Mouse (Mus musculus) cerebellum, postnatal 14 days (tissue): ENCODE results near the gene Rab5c.

Source experiments
- DNase-seq, 2 experiments: peaks; one replicate each; pipeline ENCODE4 v3.0.0; 2021; ENCODE audit warnings: mixed read lengths in 2 of 2

The Rab5c gene

DNA sequence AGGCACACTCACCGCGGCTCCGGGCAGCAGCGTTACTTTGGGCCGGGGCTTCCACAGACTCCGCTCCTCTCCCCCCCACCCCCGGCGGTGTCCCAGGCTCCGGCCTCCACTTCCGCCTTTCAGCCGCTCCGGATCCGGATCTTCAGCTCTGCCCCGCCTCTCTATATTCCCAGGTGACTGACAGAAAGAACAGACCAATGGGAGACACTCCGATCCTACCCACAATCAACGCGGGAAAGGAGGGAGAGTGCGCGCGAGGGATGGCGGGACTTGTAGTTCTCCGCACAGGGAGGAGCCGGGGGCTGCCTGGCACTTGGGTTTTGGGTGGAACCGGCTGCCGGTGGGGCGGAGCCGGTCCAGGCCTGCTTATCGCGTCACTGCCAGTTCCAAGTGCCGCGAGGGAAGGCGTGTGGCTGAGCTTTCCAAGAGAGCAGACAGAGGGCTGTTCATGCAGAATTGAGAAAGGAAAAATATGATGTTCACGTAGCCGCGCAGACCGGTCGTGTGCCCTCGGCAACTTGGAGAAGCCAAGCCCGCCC, at the start of gene Rab5c:
Gene Rab5c, minus strand, starts transcription at position 150 of the 539 bp plus-strand sequence.
- peak; percentile 98 for DNase-seq

DNA sequence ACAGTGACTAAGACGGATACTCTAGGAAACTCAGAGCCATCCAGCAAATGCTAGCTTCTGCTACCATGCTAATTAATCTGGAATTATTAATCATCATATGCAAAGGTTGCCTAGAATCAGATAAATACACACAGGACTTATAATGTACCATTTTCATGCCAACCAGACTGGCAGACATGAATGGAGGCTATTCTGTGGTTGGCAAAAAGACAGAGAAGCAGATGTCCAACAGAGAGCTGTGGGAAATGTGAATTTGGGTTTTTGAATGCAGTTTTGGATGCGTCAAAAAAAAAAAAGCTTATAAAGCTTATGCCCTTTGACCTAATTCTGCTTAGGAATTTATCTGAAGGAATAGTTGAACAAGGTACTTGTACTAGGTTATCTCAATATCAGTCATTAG, 47.8 kb upstream of the Rab5c start:
- peak in 1 of 2 experiments; percentile 71 for DNase-seq

DNA sequence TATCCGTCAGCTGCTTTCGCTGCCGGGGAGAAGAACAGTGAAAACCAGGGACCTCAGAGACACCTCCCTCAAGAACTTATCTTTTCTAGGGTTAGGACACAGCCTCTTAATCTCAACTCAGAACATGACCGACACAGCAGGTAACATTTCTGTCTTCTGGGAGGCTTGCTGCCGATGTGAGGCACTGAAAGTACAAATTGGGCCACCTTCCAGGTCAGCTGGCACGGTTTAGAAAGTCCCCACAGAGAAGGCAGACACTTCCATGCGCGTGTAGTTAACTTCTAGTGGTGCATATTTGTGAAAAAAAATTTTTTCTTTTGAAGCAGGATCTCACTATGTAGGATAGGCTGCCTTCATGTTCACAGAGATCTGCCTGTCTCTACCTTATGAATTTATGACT, 46.3 kb upstream of the Rab5c start:
- peak; percentile 65 to 68 for DNase-seq

DNA sequence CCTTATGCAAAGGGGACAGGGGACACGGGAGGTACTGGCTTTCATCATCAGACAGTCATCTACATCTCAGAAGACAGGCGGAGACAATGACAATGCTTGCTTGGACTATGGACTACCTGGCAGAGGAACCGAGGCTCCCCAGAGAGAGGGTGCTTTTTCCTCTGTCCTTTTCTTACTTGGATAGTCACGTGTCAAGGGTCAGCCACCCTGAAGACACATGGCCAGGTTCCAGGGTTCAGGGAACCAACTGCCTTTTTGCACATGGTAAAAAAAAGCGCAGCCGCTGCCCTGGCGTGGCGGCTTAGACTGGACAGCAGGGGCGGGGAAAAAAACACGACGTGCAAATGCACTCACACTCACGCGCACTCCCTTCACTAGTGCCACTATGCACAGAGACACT, 44.6 kb upstream of the Rab5c start:
- no peak for DNase-seq

DNA sequence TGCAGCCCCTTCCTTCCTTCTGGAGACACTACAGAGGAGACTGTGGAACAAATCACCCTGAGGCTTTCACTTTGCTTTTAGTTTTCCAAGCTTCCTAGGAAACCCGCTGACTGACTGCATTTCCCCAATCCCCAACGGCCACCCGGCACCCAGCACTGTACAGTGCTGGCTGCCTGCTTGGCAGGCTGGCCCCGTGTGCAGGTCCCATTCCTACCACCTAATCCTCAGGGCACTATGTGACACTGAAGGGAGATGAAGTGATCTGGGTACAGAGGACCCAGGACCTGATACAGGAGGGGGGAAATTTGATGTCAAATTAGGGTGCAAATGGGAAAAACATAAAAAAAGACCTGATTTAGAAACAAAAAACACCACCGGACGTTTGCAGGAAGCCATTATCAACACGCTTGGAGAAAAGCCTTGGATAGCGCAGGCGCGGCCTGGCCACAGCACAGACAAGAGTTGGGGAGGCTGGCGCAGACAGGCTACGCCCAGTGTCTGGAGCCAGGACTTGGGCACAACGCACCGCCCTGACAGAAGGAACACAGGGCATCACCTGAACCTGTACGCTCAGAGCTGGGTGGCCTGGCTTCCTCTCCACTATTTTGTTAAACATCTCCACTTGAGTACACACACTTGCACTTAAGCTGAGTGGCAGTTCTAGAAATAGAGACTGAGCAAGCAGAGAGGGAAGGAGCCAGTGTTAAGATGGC, 43.9 kb upstream of the Rab5c start:
- no peak for DNase-seq

DNA sequence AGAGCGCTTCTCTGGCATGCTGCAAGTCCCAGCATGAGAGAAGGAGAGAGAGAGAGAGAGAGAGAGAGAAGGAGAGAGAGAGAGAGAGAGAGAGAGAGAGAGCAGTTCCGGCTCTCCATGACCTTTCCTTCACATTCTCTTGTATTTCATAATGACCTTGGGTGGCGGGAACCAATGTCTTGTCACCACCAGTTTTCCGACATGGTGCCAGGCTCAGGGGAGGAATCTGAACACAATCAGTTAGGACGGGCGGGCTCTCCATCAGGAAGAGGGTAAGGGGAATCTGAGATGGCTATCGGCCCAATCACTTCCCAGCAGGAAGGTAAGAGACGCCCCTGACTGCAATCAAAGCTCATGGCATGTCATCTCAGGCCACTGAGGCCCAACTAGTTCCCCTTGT, 42.2 kb upstream of the Rab5c start:
- DNase-seq: no peak

DNA sequence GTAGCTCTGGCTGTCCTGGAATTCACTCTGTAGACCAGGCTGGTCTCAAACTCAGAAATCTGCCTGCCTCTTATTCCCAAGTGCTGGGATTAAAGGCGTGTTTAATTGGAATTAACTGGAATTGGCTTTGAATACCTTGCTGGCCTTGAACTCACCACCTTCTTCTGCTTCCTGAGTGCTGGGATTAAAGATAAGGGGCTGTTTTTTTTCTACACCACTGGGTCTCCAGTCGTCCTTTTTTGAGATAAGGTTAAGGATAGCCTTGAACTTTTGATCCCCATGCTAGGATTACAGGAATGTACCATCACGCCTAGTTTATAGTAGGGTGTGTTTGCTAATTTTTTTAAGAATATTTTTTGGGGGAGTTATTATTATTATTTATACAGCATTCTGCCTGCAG, 40.1 kb upstream of the Rab5c start:
- DNase-seq: no peak

DNA sequence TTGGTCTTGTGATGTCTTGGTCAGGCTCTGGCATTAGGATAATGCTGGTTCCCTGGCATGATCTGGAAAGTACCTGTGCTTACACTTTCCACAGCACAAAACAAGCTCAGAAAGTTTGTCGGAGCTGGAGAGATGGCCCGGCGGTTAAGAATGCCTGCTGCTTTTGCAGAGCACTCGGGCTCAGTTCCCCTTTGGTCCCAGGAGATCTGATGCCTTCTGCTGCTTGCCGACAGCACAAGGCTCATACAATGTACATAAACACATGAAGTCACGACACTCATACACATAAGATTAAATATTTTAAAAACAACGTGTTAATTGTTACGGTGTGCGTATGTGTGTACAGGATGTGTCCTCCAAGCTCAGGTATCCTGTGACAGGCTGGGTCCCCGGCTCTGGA, 37.9 kb upstream of the Rab5c start:
- no peak for DNase-seq

DNA sequence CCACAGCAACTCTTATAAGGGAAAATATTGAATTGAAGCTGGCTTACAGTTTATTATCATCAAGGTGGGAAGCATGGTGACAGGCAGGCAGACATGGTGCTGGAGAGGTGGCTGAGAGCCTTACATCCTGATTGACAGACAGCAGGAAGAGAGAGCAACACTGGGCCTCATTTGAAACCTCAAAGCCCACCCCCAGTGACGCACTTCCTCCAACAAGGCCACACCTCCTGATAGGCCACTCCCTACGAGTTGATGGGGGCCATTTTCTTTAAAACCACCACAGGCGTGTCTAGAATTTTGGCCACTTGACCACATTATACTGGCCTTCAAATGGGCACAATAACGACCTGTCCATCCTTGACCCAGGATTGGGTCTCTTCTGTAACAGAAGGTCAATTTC, 36.2 kb upstream of the Rab5c start:
- no peak for DNase-seq

DNA sequence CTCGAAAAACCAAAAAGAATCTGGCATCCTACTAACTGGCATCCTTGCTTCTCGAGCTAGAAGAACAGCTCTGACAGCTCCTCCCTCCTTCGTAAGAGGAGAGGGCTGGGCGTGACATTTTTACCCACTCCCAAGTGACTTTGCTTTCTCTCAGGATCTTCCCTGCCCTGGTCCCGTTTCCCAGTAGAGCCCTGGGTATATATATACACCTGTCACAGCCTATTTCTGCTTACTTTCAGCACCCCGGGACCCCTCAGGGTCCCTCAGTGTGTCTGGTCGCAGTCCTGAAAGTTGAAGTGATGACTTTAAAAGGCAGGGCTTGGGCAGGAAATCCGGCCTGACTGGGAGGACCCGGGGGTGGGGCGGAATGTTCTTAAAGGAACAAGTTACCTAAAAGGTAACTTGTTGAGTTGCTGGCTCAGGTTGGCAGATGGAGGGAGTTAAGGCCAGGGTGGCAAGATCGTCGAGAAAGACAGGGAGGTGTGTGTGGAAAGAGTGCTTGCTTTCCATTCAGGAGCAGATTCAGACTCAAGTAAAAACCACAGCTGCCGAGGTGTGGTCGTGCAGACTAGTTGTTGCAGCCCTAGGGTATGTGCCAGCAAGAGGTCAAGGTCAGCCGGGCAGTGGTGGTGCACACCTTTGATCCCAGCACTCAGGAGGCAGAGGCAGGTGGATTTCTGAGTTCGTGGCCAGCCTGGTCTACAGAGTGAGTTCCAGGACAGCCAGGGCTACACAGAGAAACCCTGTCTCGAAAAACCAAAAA, 32.8 kb upstream of the Rab5c start, which contains the start of gene Ghdc:
Gene Ghdc, minus strand, starts transcription at position 312 of the 763 bp plus-strand sequence.
- peak; percentile 72 to 79 for DNase-seq

DNA sequence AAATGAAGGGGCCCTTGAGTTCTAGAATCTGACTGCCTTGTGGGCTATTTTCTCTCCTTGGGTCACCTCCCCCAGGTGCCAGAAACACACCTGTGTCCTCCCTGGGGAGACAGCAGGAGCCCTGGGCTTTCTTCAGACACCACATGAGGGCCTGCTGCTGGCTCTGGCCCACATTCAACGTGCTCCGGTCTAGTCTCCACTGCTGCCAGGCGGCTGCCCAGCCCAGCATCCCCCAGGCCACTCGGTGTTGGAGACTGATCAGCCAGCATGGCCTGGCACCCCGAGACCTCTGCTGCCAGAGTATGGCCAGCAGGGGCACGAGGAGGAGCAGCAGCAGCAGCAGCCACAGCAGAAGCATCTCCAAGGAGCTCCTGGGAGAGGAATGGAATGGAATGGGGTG, 32.0 kb upstream of the Rab5c start:
- peak; percentile 35 to 50 for DNase-seq

DNA sequence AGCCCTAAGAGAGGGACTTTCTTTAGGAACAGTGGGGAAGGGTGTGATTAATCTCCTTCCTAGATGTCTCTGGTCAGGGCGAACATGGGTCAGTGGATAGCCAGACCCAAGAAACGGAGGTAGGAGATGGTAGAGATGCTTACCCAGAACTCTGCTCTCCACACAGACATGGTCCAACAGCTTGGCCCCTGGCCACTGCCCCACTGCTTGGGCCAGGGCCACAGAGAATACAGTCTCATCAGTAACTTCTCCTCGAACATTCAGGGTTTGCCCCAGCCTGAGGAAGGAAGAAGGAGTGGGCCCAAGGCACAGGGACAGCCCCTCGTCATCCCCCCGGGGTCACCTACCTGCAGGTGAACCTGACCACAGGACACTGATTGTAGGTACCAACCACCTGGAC, 29.9 kb upstream of the Rab5c start:
- no peak for DNase-seq

DNA sequence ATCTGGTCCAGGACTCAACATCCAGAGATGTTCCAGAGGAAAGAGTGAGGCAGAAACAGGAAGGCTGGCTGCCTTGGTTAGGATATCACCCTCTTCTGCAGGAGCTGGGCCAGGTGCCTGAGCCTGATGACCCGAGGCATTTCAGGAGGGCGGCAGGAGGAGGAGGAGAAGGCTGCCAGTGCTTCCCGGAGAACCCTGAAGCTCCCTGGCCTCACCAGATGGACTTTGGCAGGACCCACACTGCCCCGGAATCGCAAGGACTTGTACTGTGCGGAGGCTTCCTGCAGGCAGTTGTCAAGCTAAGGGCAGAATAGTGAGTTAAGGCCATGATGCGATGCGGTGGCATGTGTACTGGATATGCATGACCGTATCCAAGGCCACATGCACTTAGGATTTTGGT, 28.7 kb upstream of the Rab5c start:
- DNase-seq: no peak

DNA sequence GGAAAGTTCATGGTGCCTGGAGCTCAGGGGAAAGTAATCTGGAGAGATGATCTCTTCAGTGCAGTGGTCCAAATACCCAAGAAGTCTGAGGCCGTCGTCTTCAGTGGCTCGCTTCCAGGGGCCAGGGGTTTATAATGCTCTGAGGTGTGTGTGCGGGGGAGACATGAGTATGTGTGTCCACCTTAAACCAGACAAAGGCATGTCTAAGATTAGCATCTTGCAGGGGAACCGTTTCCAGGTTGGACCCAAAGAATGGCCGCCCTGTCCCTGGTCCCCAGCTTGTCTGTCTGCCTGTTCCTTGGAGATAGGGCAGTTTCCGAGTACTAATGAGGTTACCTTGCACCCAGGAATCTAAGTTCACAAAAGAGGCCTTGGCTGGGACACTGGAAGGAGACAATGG, 24.8 kb upstream of the Rab5c start, which contains the start of gene Hcrt:
Gene Hcrt, minus strand, starts transcription at position 101 of the 400 bp plus-strand sequence.
- no peak for DNase-seq

DNA sequence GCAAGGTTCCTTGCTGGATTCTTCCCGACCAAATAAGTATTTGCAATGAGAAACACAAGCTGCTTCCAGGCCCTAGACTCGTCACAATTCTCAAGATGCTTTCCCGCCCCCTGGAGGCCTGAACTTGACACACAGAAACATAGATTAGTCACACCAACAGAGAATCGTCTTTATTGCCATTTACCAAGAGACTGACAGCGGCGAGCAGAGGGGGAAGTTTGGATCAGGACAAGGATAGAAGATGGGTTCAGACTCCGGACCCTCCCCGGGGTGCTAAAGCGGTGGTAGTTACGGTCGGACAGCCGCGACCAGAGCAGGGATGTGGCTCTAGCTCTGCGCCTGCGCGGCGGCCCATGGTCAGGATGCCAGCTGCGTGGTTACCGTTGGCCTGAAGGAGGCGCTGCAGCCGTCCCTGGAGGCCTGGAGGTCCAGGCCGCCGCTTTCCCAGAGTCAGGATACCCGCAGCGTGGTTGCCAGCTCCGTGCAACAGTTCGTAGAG, 23.6 kb upstream of the Rab5c start:
- peak; percentile 91 to 95 for DNase-seq

DNA sequence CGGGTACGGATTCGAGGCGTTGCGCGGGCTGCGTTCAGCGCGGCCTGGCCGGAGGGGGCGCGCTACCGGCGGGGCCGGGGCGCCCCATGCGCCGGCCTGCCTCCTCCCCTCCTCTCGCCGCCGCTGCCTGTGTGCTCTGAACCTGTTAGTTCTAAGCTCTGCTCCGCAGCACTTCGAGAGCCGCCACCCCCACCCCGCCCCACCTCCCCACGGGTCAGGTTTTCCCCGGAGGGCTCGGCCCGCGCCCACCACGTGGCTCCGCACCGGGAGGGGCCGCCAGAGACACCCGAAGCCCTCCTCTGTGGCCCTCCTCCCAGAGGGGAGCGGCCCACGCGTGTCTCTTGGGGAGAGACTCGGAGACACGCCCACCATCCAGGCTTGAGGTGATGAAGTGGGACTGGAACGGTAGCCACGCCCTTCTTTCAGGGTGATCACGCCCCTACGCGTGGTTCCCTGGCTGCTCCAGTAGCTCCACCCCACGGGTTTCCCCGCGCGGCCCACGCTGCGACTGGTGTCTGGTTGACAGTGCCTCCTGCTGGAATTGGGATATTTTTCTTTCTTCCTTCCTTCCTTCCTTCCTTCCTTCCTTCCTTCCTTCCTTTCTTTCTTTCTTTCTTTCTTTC, 21.7 kb upstream of the Rab5c start, which contains the start of gene Kcnh4:
Gene Kcnh4, minus strand, starts transcription at position 332 of the 623 bp plus-strand sequence.
- peak; percentile 45 to 62 for DNase-seq

DNA sequence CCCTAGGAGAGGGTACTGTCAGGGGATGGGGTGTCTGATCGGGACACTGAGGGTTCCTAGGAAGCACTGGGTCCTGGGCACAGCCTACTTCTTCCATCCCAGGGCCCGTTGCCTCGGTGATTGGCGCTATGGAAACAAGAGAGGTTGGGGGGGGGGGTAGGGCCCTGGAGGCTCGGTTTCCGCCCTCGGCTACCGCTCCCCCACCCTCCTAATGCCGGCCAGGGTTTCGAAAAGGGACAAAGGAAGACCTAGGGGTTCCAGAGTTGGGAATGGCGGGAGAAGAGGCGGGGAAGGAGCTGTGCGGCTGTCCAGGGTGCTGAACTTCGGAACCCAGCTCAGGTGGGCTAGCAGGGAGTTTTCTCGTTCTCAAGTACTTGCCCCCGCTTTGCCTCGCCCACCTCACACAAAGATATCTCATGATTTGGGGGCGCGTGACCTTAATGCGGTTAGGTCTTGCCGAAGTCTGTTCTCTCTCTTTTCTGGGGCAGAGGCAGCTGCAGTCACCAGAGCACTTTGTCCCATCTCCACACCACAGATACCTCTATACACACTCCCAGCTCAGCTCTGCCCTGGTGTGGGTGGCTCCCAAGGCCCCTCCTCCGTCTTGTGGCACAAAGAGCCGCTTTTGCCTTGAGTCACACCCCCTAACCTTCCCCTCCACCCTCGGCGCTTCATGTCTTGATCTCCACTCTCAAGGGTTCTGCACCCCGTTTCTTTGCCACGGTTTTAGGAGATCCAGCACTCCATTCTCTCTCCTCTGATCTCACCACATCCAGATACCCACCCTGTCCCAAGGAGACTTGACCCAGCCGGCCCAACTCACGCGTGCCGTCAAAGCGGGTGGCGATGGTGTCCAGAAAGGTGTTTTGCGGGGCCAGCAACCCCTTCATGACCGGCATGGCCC, 20.9 kb upstream of the Rab5c start:
- no peak for DNase-seq

DNA sequence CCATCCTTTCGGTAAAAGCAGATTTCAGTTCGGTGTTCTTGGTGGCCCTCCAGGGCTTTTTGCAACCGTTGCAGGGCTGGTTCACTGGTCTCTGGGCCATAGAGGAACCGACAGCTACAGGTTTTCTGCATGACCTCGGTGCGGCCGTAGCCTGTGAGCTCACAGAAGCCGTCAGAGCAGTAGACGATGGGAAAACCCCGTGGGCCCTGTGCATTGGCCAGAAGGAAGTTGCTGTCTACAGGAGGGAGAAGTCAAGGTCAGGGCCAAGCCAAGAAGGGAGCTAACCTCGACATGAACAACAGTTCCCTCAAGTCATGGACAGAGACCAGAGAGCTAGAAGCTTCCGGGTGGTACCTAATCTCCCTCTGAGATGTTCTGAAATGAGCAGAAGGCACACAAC, 19.6 kb upstream of the Rab5c start:
- DNase-seq: no peak

DNA sequence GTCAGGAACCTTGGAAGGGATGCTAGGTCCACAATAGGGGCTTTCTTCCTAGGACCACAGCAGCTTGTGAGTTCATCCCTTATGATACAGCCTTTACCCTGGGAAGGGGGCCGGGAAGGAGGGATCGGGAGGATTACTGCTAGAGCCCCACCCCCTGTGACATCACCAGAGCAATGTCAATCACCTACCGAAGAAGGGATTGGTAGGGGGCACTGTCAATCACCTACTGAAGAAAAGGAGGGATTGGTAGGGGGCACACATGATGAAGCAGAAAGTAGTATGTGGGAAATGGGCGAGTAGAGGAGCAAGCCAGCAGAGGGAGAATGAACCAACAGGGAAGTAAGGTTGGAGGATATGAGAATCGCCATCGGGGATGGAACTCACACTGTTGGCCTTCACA, 18.5 kb upstream of the Rab5c start:
- no peak for DNase-seq

DNA sequence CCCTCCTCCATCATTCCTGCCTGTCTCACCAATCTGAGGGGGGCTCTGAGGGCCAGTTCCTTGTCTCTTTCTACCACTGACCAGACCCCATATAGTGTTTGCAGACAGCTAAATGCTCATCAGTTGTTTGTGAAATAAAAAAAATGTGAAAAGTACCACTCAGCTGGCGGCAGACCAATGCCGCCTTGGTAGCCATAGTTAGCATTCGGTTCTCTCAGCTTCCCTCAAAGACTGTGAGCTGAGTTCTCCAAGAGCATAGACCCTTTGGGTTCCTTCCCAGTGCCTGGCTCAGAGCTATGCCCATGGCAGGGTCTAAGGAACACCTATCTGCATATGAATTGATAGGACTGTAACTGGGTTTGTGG, 16.7 kb upstream of the Rab5c start:
- DNase-seq: no peak

DNA sequence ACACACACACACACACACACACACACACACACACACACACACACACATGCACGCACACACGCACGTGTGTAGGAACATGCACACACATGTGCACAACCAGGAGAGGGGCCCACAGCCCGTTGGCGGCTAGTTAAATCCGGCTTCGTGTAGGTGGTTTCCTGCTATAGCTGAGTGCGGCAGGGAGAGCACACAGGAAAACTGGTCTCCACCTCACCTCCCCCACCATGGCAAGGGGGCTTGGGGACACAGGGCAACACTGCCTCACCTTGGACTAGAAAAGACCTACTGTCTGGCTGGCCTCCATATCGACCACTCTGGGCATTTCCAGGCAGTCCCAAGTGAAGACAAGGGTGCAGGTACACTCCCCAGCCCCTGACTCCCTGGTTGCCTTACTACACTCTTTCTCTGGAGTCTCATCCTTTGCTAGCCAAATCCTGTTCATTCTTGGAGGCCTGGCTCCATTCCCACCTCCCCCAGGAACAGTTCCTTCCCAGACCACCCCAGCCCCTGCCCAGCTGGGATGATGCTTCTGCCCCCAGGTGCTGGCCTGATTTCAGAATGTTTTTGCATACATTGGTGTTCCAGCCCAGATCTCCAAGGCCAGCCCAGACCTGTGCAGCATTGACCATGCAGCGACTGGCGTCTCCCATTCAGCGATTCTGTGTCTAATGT, 16.1 kb upstream of the Rab5c start:
- DNase-seq: no peak

DNA sequence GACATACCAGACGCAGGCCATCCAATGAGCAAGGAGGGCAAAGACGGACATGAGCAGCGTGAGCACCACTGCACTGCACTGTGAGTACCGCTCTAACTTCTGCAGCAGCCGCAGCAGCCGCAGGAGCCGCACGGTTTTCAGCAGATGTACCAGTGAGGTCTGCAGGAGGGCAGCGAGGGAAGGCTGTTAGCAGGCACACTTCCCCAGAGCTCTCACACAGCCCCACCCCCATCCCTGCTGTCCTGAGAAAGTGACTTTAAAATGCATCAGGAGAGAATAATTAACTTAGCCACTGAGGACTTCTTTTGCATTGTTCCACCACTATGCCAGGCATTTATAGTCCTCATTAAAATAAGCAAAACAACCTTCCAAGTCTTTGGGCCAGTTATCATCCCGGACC, 14.3 kb upstream of the Rab5c start:
- DNase-seq: no peak
